In genomic region chr6:50891205-50891526, GRCm38 (mm10) we compare ENCODE assay signal across 8 mouse cellular contexts.
A peak's percentile ranks its signal among the peaks of the same experiment; 100 is the strongest.
DNase-seq lines count a peak whose midpoint lies in the region; ATAC-seq and TF ChIP-seq lines count a peak whose summit lies in the region.

No protein-coding gene starts in this region.

- peak overlapping the region; percentile 19; the same call in 1 of the 2 replicates for H3K4me3 ChIP-seq in heart, embryonic 15.5 days
- H3K4me3 ChIP-seq in heart, adult 2 months, result no peak overlapping the region
- H3K4me3 ChIP-seq in embryonic facial prominence, embryonic 13.5 days, result no peak overlapping the region
- H3K4me3 ChIP-seq in hindbrain, embryonic 15.5 days, result no peak overlapping the region
- H3K4me3 ChIP-seq in midbrain, embryonic 10.5 days, result peak overlapping the region; percentile 24
- no peak overlapping the region for H3K4me3 ChIP-seq in left cerebral cortex, adult 2 months

- H3K9ac ChIP-seq in heart, embryonic 15.5 days, result no peak overlapping the region
- no peak overlapping the region for H3K9ac ChIP-seq in heart, adult 2 months (ENCODE audit: low read depth, low read length)
- 0 out of 2 replicates have a peak overlapping the region, but pooled peaks have one; percentile 51 for H3K9ac ChIP-seq in embryonic facial prominence, embryonic 13.5 days
- H3K9ac ChIP-seq in hindbrain, embryonic 15.5 days, result no peak overlapping the region

- no peak for DNase-seq in heart, adult 2 months
- DNase-seq in midbrain, embryonic 10.5 days (ENCODE audit: low spot score), result no peak
- DNase-seq in cerebellum, postnatal 36 days, result no peak
- DNase-seq in ovary, postnatal 14 days (ENCODE audit: low spot score), result no peak
- DNase-seq in left cerebral cortex, adult 2 months (ENCODE audit: extremely low spot score in 1 of 2, low spot score in 2 of 2), result no peak

- ATAC-seq in heart, embryonic 15.5 days (replicated peaks; ENCODE audit: insufficient number of reproducible peaks, insufficient read depth, low FRiP score, low read depth), result no peak
- no peak for ATAC-seq in embryonic facial prominence, embryonic 13.5 days (ENCODE audit: insufficient number of reproducible peaks, insufficient read depth, low FRiP score, low TSS enrichment, low read depth)
- ATAC-seq in hindbrain, embryonic 15.5 days (ENCODE audit: low FRiP score, low read depth), result no peak

- H3K27ac ChIP-seq in heart, embryonic 15.5 days, result peak overlapping the region; percentile 58
- H3K27ac ChIP-seq in heart, adult 2 months, result no peak overlapping the region
- peak overlapping the region; percentile 66; the same call in 1 of the 2 replicates for H3K27ac ChIP-seq in embryonic facial prominence, embryonic 13.5 days
- H3K27ac ChIP-seq in hindbrain, embryonic 15.5 days (replicated peaks), result peak overlapping the region; percentile 84
- peak overlapping the region; percentile 88 for H3K27ac ChIP-seq in midbrain, embryonic 10.5 days (replicated peaks)
- H3K27ac ChIP-seq in left cerebral cortex, adult 2 months, result no peak overlapping the region

- H3K27me3 ChIP-seq in heart, embryonic 15.5 days, result peaks cover 6% of the 10 kb centered on the region; the same call in 1 of the 2 replicates
- no peaks in the 10 kb centered on the region for H3K27me3 ChIP-seq in heart, adult 2 months (ENCODE audit: control insufficient read depth, insufficient read depth, low read length)
- no peaks in the 10 kb centered on the region; the same call in 1 of the 2 replicates for H3K27me3 ChIP-seq in embryonic facial prominence, embryonic 13.5 days
- H3K27me3 ChIP-seq in hindbrain, embryonic 15.5 days, result no peaks in the 10 kb centered on the region
- no peaks in the 10 kb centered on the region for H3K27me3 ChIP-seq in midbrain, embryonic 10.5 days (ENCODE audit: low read depth, poor library complexity, severe bottlenecking)

- peak overlapping the region; percentile 53 for H3K4me2 ChIP-seq in heart, embryonic 15.5 days
- H3K4me2 ChIP-seq in embryonic facial prominence, embryonic 13.5 days, result peak overlapping the region; percentile 18; the same call in 1 of the 2 replicates
- H3K4me2 ChIP-seq in hindbrain, embryonic 15.5 days, result peak overlapping the region; percentile 40; the same call in 1 of the 2 replicates

- no peak for TF ChIP-seq CTCF in heart, adult 2 months (IDR thresholded peaks at IDR 0.05)
- TF ChIP-seq CTCF in left cerebral cortex, adult 2 months (IDR thresholded peaks at IDR 0.05), result no peak

- no peaks in the 10 kb centered on the region for H3K79me2 ChIP-seq in heart, adult 2 months (replicated peaks; ENCODE audit: control insufficient read depth, insufficient read depth, low read length)

- intact Hi-C loops in heart, adult 2 months (cut with DNase I), result no loop called here
- intact Hi-C loops in left cerebral cortex, adult 2 months (cut with DNase I), result no loop called here

- H3K4me1 ChIP-seq in heart, embryonic 15.5 days (replicated peaks), result peaks cover 18% of the 10 kb centered on the region
- H3K4me1 ChIP-seq in heart, adult 2 months (ENCODE audit: control insufficient read depth, insufficient read depth, low read length), result no peaks in the 10 kb centered on the region
- peaks cover 14% of the 10 kb centered on the region for H3K4me1 ChIP-seq in embryonic facial prominence, embryonic 13.5 days
- H3K4me1 ChIP-seq in hindbrain, embryonic 15.5 days (replicated peaks), result peaks cover 27% of the 10 kb centered on the region
- H3K4me1 ChIP-seq in midbrain, embryonic 10.5 days, result peaks cover 42% of the 10 kb centered on the region

- H3K36me3 ChIP-seq in heart, embryonic 15.5 days, result no peaks in the 10 kb centered on the region
- H3K36me3 ChIP-seq in heart, adult 2 months (ENCODE audit: control insufficient read depth, insufficient read depth, low read length), result no peaks in the 10 kb centered on the region
- H3K36me3 ChIP-seq in embryonic facial prominence, embryonic 13.5 days, result no peaks in the 10 kb centered on the region
- no peaks in the 10 kb centered on the region for H3K36me3 ChIP-seq in hindbrain, embryonic 15.5 days
- H3K36me3 ChIP-seq in midbrain, embryonic 10.5 days, result no peaks in the 10 kb centered on the region

- WGBS in heart, embryonic 15.5 days, result 35% methylated on average over 3 of the region's 3 CpGs
- WGBS in heart, adult 2 months, result 38% methylated on average over 3 of the region's 3 CpGs
- 65% methylated on average over 3 of the region's 3 CpGs for WGBS in embryonic facial prominence, embryonic 13.5 days
- 37% methylated on average over 3 of the region's 3 CpGs for WGBS in hindbrain, embryonic 15.5 days
- 70% methylated on average over 3 of the region's 3 CpGs for WGBS in midbrain, embryonic 10.5 days

- no peaks in the 10 kb centered on the region for H3K9me3 ChIP-seq in heart, embryonic 15.5 days (replicated peaks)
- H3K9me3 ChIP-seq in embryonic facial prominence, embryonic 13.5 days, result no peaks in the 10 kb centered on the region
- no peaks in the 10 kb centered on the region for H3K9me3 ChIP-seq in hindbrain, embryonic 15.5 days
- H3K9me3 ChIP-seq in midbrain, embryonic 10.5 days (replicated peaks), result no peaks in the 10 kb centered on the region

- no peak for TF ChIP-seq POLR2A in heart, adult 2 months (IDR thresholded peaks at IDR 0.05; ENCODE audit: insufficient read depth, low read depth, low read length)

- no peak for TF ChIP-seq EP300 in heart, adult 2 months (IDR thresholded peaks at IDR 0.05; ENCODE audit: insufficient read depth, low read depth, low read length)

Comparison
In these comparisons a context has a peak if more than half of its experiments do, and no peak if none do; other contexts are left out.
1. H3K27ac ChIP-seq: peak in heart, embryonic 15.5 days (single experiment), embryonic facial prominence, embryonic 13.5 days (single experiment), hindbrain, embryonic 15.5 days (single experiment) and midbrain, embryonic 10.5 days (single experiment); none in heart, adult 2 months (single experiment) and left cerebral cortex, adult 2 months (single experiment).
2. H3K4me3 ChIP-seq: peak in heart, embryonic 15.5 days (single experiment) and midbrain, embryonic 10.5 days (single experiment); none in heart, adult 2 months (single experiment), embryonic facial prominence, embryonic 13.5 days (single experiment), hindbrain, embryonic 15.5 days (single experiment) and left cerebral cortex, adult 2 months (single experiment).
3. Peak in every context shown above with its lines, with median percentiles within 50 percentile points of each other: H3K4me2 ChIP-seq.